16 mouse cellular contexts compared by ENCODE assay signal in the genomic region with DNA sequence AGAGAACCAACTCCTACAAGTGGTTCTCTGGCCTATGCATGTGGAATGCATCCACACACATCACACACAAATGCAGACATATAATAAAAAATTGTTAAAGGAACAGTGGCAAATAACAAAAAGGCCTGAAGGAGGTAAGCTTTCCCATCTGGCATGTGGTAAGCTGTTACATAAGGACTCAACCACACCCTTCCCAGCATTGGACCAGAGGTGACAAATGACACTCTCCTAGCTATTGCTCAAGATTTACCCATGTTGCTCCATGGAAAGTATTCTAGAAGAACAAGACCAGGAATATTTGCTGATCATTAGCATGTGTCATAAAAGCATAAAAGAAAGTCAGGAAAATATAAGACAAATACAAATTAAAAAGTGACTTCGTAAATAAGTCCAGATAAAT. TPM values are rescaled to one million over a fixed set of nuclear protein-coding genes. Genes with fewer than 3 reads are reported as not detected.
DNase-seq lines count a peak whose midpoint lies in the region; ATAC-seq and TF ChIP-seq lines count a peak whose summit lies in the region.
"Had no signal": no experiment of that assay in that cellular context is flagged by ENCODE, and none has a peak within 500 bp of the region (broad histone marks: within the 10 kb centered on the region; RNA-seq: fewer than 3 reads in every experiment).

No protein-coding gene starts in this region.

- no peaks in the 10 kb centered on the region for H3K27me3 ChIP-seq in lung, postnatal 0 days (replicated peaks; ENCODE audit: insufficient read depth, low read length)
- H3K27me3 ChIP-seq in intestine, embryonic 16.5 days (replicated peaks; ENCODE audit: control insufficient read depth, insufficient read depth, low read length): no peaks in the 10 kb centered on the region
- H3K27me3 ChIP-seq in myocyte (ENCODE audit: control insufficient read depth, insufficient read depth, insufficient read length): no peaks in the 10 kb centered on the region
- H3K27me3 ChIP-seq: embryonic facial prominence, embryonic 12.5 days; forebrain, embryonic 15.5 days; hindbrain, embryonic 15.5 days had no signal

- no peak for TF ChIP-seq POLR2A in myocyte (IDR thresholded peaks at IDR 0.05; ENCODE audit: insufficient read length, low read depth)

- H3K4me2 ChIP-seq in lung, postnatal 0 days (replicated peaks; ENCODE audit: low read depth, low read length): no peak overlapping the region
- no peak overlapping the region for H3K4me2 ChIP-seq in intestine, embryonic 16.5 days (ENCODE audit: low read depth, low read length)
- H3K4me2 ChIP-seq in myocyte (ENCODE audit: low read depth): no peak overlapping the region
- H3K4me2 ChIP-seq: embryonic facial prominence, embryonic 12.5 days; forebrain, embryonic 15.5 days; heart, embryonic 11.5 days; hindbrain, embryonic 15.5 days had no signal

- TF ChIP-seq CTCF in lung, postnatal 0 days (IDR thresholded peaks at IDR 0.05): no peak

- H3K27ac ChIP-seq in lung, postnatal 0 days (ENCODE audit: low read length): no peak overlapping the region
- no peak overlapping the region for H3K27ac ChIP-seq in intestine, embryonic 16.5 days (ENCODE audit: low read length)
- H3K27ac ChIP-seq: embryonic facial prominence, embryonic 12.5 days; forebrain, embryonic 15.5 days; heart, adult 2 months; hindbrain, embryonic 15.5 days had no signal

- H3K9me3 ChIP-seq in lung, postnatal 0 days (ENCODE audit: low read length): no peaks in the 10 kb centered on the region
- H3K9me3 ChIP-seq in intestine, embryonic 16.5 days (ENCODE audit: control insufficient read depth, low read length): no peaks in the 10 kb centered on the region
- H3K9me3 ChIP-seq: embryonic facial prominence, embryonic 12.5 days; forebrain, embryonic 15.5 days; hindbrain, embryonic 15.5 days had no signal

- WGBS in lung, postnatal 0 days: 77% methylated on average over 1 of the region's 1 CpGs
- 81% methylated on average over 1 of the region's 1 CpGs for WGBS in intestine, embryonic 16.5 days

- H3K9ac ChIP-seq in lung, postnatal 0 days (replicated peaks; ENCODE audit: low read depth): no peak overlapping the region
- H3K9ac ChIP-seq in intestine, embryonic 16.5 days (ENCODE audit: low read depth, low read length): no peak overlapping the region
- H3K9ac ChIP-seq: embryonic facial prominence, embryonic 12.5 days; forebrain, embryonic 15.5 days; hindbrain, embryonic 15.5 days had no signal

- no peak for ATAC-seq in lung, postnatal 0 days
- ATAC-seq in intestine, embryonic 16.5 days: peak; percentile 75; the same call in 1 of the 2 replicates
- ATAC-seq: forebrain, embryonic 15.5 days had no signal

- no peak overlapping the region for H3ac ChIP-seq in myocyte (ENCODE audit: control insufficient read depth, insufficient read length)

- H3K4me1 ChIP-seq in lung, postnatal 0 days (ENCODE audit: insufficient read depth, low read depth, low read length): no peaks in the 10 kb centered on the region
- no peaks in the 10 kb centered on the region for H3K4me1 ChIP-seq in intestine, embryonic 16.5 days (ENCODE audit: control insufficient read depth, insufficient read depth, low read length)
- H3K4me1 ChIP-seq: embryonic facial prominence, embryonic 12.5 days; forebrain, embryonic 15.5 days; hindbrain, embryonic 15.5 days had no signal

- no peak for TF ChIP-seq EP300 in lung, postnatal 0 days (IDR thresholded peaks at IDR 0.05)

- no peak overlapping the region for H3K4me3 ChIP-seq in lung, postnatal 0 days (ENCODE audit: low read depth, low read length)
- H3K4me3 ChIP-seq in intestine, embryonic 16.5 days (ENCODE audit: low read length): no peak overlapping the region
- H3K4me3 ChIP-seq in myocyte: no peak overlapping the region
- H3K4me3 ChIP-seq: embryonic facial prominence, embryonic 12.5 days; forebrain, embryonic 15.5 days; heart, adult 2 months; hindbrain, embryonic 15.5 days had no signal

- H3K79me2 ChIP-seq in myocyte (ENCODE audit: control insufficient read depth, insufficient read depth): no peaks in the 10 kb centered on the region

- H3K36me3 ChIP-seq in lung, postnatal 0 days (ENCODE audit: insufficient read depth, low read length): no peaks in the 10 kb centered on the region
- no peaks in the 10 kb centered on the region for H3K36me3 ChIP-seq in intestine, embryonic 16.5 days (ENCODE audit: control insufficient read depth, insufficient read depth, low read length)
- H3K36me3 ChIP-seq in myocyte (ENCODE audit: control insufficient read depth, insufficient read depth): no peaks in the 10 kb centered on the region
- H3K36me3 ChIP-seq: embryonic facial prominence, embryonic 12.5 days; forebrain, embryonic 15.5 days; hindbrain, embryonic 15.5 days had no signal

- peak; percentile 38 for DNase-seq in lung, postnatal 0 days (ENCODE audit: low spot score)
- no peak for DNase-seq in lung, adult 18-20 months
- DNase-seq in adipocyte (ENCODE audit: low spot score): peak; percentile 85
- no peak for DNase-seq in thymus, postnatal 36 days
- DNase-seq in urinary bladder, postnatal 14 days (ENCODE audit: low spot score): no peak
- DNase-seq: adrenal gland, adult 8-10 months; adrenal gland, postnatal 36 days; cerebellum, postnatal 14 days; gastrocnemius, postnatal 10 days; heart, adult 2 months had no signal

TF ChIP-seq in myocyte, 11 proteins besides CTCF, POLR2A, EP300 and RAD21:
- TF ChIP-seq TCF3 (IDR thresholded peaks at IDR 0.05; ENCODE audit: insufficient read length, low read depth) (no peak), E2F4 (IDR thresholded peaks at IDR 0.05; ENCODE audit: insufficient read depth) (no peak), POLR2AphosphoS2 (IDR thresholded peaks at IDR 0.05; ENCODE audit: insufficient read length, low read depth) (no peak), USF1 (IDR thresholded peaks at IDR 0.05; ENCODE audit: low read depth) (no peak), CEBPB (IDR thresholded peaks at IDR 0.05; ENCODE audit: insufficient read depth, poor library complexity, severe bottlenecking) (0 out of 2 replicates have a peak, but pooled peaks have one; percentile 19)

RNA-seq across cellular contexts. Expression of gene Etv6, which starts 16.7 kb away (rescaled TPM):
- polyA plus RNA-seq in lung, postnatal 0 days (2015; fragmentation: Nextera tagmentation; extraction: Ambion mirVana): 5.5 and 6.2 TPM in 2 replicates
- polyA plus RNA-seq in intestine, embryonic 16.5 days (2015; fragmentation: Nextera tagmentation; extraction: Ambion mirVana): 10.4 and 10.5 TPM in 2 replicates
- 6.8 TPM for polyA plus RNA-seq in myocyte (2012; fragmentation: generic; extraction: Trizol)

Comparison
In these comparisons a context has a peak if more than half of its experiments do, and no peak if none do; other contexts are left out.
1. DNase-seq: peak in lung, postnatal 0 days (single experiment) and adipocyte (single experiment); none in lung, adult 18-20 months (0 of 2), thymus, postnatal 36 days (0 of 2) and urinary bladder, postnatal 14 days (single experiment).